In the genomic region with DNA sequence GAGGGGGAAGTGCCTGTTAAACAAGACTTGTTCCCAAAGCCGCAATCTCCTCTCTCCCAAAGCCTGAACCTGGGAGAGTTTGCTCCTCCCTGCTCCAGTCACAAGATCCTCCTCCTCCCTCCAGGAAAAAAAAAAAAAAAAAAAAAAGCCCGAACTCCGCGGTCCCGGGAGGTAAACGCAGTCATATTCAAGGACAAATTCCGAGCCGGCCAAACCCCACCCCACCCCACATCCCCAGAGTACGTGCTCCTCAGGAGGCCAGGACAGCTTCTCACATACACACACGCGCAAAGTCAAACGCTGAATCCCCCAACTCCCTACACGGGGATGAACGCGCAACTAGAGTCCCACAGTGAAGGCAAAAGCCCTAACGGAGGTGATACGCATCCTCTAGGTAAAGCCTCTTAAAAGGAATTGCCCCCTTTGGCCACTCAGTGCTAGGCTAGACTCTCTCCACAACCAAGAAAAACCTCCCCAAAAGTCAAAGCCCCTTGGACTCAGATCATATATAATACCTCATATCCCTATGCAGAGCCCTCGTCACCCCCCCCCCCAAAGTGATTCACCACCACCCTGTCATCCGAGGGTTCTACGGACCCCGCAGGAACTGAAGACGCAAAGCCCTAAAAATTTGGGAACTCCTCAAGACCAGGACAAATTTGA, we compare ENCODE assay signal across 8 mouse cellular contexts. TPM values are rescaled to one million over a fixed set of nuclear protein-coding genes. Genes with fewer than 3 reads are reported as not detected.
DNase-seq lines count a peak whose midpoint lies in the region; ATAC-seq lines count a peak whose summit lies in the region.

No protein-coding gene starts in this region.

- no peak for DNase-seq in heart, postnatal 14 days
- peak; percentile 96 for DNase-seq in ES-CJ7 (ENCODE audit: low read depth, low spot score)
- DNase-seq in forebrain, embryonic 11.5 days (ENCODE audit: low spot score) = no peak
- DNase-seq in adrenal gland, postnatal 25 days = no peak
- no peak for DNase-seq in left cerebral cortex, adult 11 months (ENCODE audit: low spot score)

- H3K27me3 ChIP-seq in heart, embryonic 11.5 days (ENCODE audit: control insufficient read depth, insufficient read depth, low read length) = peaks cover 81% of the 10 kb centered on the region
- peaks cover 52% of the 10 kb centered on the region for H3K27me3 ChIP-seq in forebrain, embryonic 11.5 days (ENCODE audit: control insufficient read depth, insufficient read depth, low read length)
- H3K27me3 ChIP-seq in liver, embryonic 15.5 days = peaks cover 93% of the 10 kb centered on the region

- no peaks in the 10 kb centered on the region for H3K9me3 ChIP-seq in heart, embryonic 11.5 days (replicated peaks; ENCODE audit: control insufficient read depth, low read length)
- no peaks in the 10 kb centered on the region for H3K9me3 ChIP-seq in forebrain, embryonic 11.5 days (ENCODE audit: control insufficient read depth, low read length)
- no peaks in the 10 kb centered on the region for H3K9me3 ChIP-seq in liver, embryonic 15.5 days (replicated peaks)

- no peak overlapping the region for H3K27ac ChIP-seq in heart, embryonic 11.5 days (ENCODE audit: low read depth, low read length)
- H3K27ac ChIP-seq in forebrain, embryonic 11.5 days (ENCODE audit: low read depth, low read length) = no peak overlapping the region
- no peak overlapping the region for H3K27ac ChIP-seq in liver, embryonic 15.5 days (replicated peaks)

- H3K4me1 ChIP-seq in heart, embryonic 11.5 days (ENCODE audit: control insufficient read depth, insufficient read depth, low read length) = 0 out of 2 replicates have a peak, but pooled peaks cover 2% of the 10 kb centered on the region
- H3K4me1 ChIP-seq in forebrain, embryonic 11.5 days (replicated peaks; ENCODE audit: control insufficient read depth, insufficient read depth, low read length) = peaks cover 9% of the 10 kb centered on the region
- H3K4me1 ChIP-seq in liver, embryonic 15.5 days (replicated peaks) = peaks cover 7% of the 10 kb centered on the region; the same call in 1 of the 2 replicates

- no peak overlapping the region for H3K9ac ChIP-seq in heart, embryonic 11.5 days (ENCODE audit: low read depth, low read length)
- H3K9ac ChIP-seq in forebrain, embryonic 11.5 days (ENCODE audit: low read length) = no peak overlapping the region
- no peak overlapping the region for H3K9ac ChIP-seq in liver, embryonic 15.5 days

- no peak for ATAC-seq in heart, embryonic 11.5 days (replicated peaks; ENCODE audit: insufficient number of reproducible peaks, low FRiP score, low TSS enrichment)
- no peak for ATAC-seq in forebrain, embryonic 11.5 days (replicated peaks; ENCODE audit: low FRiP score)
- ATAC-seq in liver, embryonic 15.5 days (ENCODE audit: insufficient read depth) = no peak
- ATAC-seq in erythroblast, adult 5-6 weeks (replicated peaks; ENCODE audit: low FRiP score, poor library complexity, severe bottlenecking) = no peak

- peak overlapping the region; percentile 71 for H3K4me2 ChIP-seq in heart, embryonic 11.5 days
- H3K4me2 ChIP-seq in forebrain, embryonic 11.5 days (ENCODE audit: low read depth, low read length, severe bottlenecking) = no peak overlapping the region
- 0 out of 2 replicates have a peak overlapping the region, but pooled peaks have one; percentile 62 for H3K4me2 ChIP-seq in liver, embryonic 15.5 days

- intact Hi-C loops in heart, postnatal 14 days (cut with DNase I) = no loop called here

- peak overlapping the region; percentile 51 for H3K4me3 ChIP-seq in heart, embryonic 11.5 days (ENCODE audit: low read depth, low read length)
- H3K4me3 ChIP-seq in forebrain, embryonic 11.5 days (ENCODE audit: low read depth, low read length) = peak overlapping the region; percentile 45
- H3K4me3 ChIP-seq in liver, embryonic 15.5 days (replicated peaks) = peak overlapping the region; percentile 39; the same call in 1 of the 2 replicates

- 3% methylated on average over 22 of the region's 22 CpGs for WGBS in heart, embryonic 11.5 days (ENCODE audit: insufficient replicate concordance)
- WGBS in forebrain, embryonic 11.5 days = under 1% methylated on average over 22 of the region's 22 CpGs
- 4% methylated on average over 22 of the region's 22 CpGs for WGBS in liver, embryonic 15.5 days (ENCODE audit: insufficient replicate concordance)

- no peaks in the 10 kb centered on the region for H3K36me3 ChIP-seq in heart, embryonic 11.5 days (ENCODE audit: control insufficient read depth, insufficient read depth, low read length)
- H3K36me3 ChIP-seq in forebrain, embryonic 11.5 days (ENCODE audit: control insufficient read depth, insufficient read depth, low read length) = no peaks in the 10 kb centered on the region
- no peaks in the 10 kb centered on the region for H3K36me3 ChIP-seq in liver, embryonic 15.5 days (replicated peaks)

RNA-seq across cellular contexts. Expression of a gene that starts 38.4 kb away (rescaled TPM):
- 1.6 and 2.1 TPM in 2 replicates for polyA plus RNA-seq in heart, embryonic 11.5 days (2014; fragmentation: Nextera tagmentation; extraction: Ambion mirVana)
- total RNA-seq in heart, postnatal 14 days (2021) = under 1 TPM in 1 of 2 experiments, not detected in 1; 0.76 TPM
- not detected in 2 replicates for polyA plus RNA-seq in forebrain, embryonic 11.5 days (2014; fragmentation: Nextera tagmentation; extraction: Ambion mirVana)
- 0.28 TPM in 1 of 2 replicates, not detected in the other for polyA plus RNA-seq in liver, embryonic 15.5 days (2015; fragmentation: Nextera tagmentation; extraction: Ambion mirVana)
- total RNA-seq in adrenal gland, postnatal 25 days (2021) = 0.91 TPM in 1 of 2 replicates, not detected in the other
- total RNA-seq in erythroblast, adult 5-6 weeks (2015; ENCODE audit: low replicate concordance) = not detected in 2 replicates
- total RNA-seq in erythroblast, adult 5-6 weeks (2017; ENCODE audit: low replicate concordance) = not detected in 2 replicates

RNA-seq across cellular contexts. Expression of a gene that starts 39.8 kb away (rescaled TPM):
- 33.3 and 34.1 TPM in 2 replicates for polyA plus RNA-seq in heart, embryonic 11.5 days (2014; fragmentation: Nextera tagmentation; extraction: Ambion mirVana)
- total RNA-seq in heart, postnatal 14 days (2021) = 1 to 10 TPM; 8.6 to 9.7 TPM
- 64.3 and 67.6 TPM in 2 replicates for polyA plus RNA-seq in forebrain, embryonic 11.5 days (2014; fragmentation: Nextera tagmentation; extraction: Ambion mirVana)
- 16.4 and 18.6 TPM in 2 replicates for polyA plus RNA-seq in liver, embryonic 15.5 days (2015; fragmentation: Nextera tagmentation; extraction: Ambion mirVana)
- total RNA-seq in adrenal gland, postnatal 25 days (2021) = 23.3 and 28.6 TPM in 2 replicates
- total RNA-seq in erythroblast, adult 5-6 weeks (2015; ENCODE audit: low replicate concordance) = 9.0 and 13.3 TPM in 2 replicates
- 3.4 and 10.0 TPM in 2 replicates for total RNA-seq in erythroblast, adult 5-6 weeks (2017; ENCODE audit: low replicate concordance)

RNA-seq across cellular contexts. Expression of a gene that starts 51.8 kb away (rescaled TPM):
- polyA plus RNA-seq in heart, embryonic 11.5 days (2014; fragmentation: Nextera tagmentation; extraction: Ambion mirVana) = 0.23 and 0.30 TPM in 2 replicates
- under 1 TPM; 0.14 to 0.20 TPM for total RNA-seq in heart, postnatal 14 days (2021)
- polyA plus RNA-seq in forebrain, embryonic 11.5 days (2014; fragmentation: Nextera tagmentation; extraction: Ambion mirVana) = 0.19 and 0.28 TPM in 2 replicates
- polyA plus RNA-seq in liver, embryonic 15.5 days (2015; fragmentation: Nextera tagmentation; extraction: Ambion mirVana) = 0.06 and 0.09 TPM in 2 replicates
- total RNA-seq in adrenal gland, postnatal 25 days (2021) = 0.62 and 2.1 TPM in 2 replicates
- total RNA-seq in erythroblast, adult 5-6 weeks (2015; ENCODE audit: low replicate concordance) = 0.42 TPM in 1 of 2 replicates, not detected in the other
- 0.17 and 0.28 TPM in 2 replicates for total RNA-seq in erythroblast, adult 5-6 weeks (2017; ENCODE audit: low replicate concordance)

RNA-seq across cellular contexts. Expression of a gene that starts 52.1 kb away (rescaled TPM):
- polyA plus RNA-seq in heart, embryonic 11.5 days (2014; fragmentation: Nextera tagmentation; extraction: Ambion mirVana) = 106 and 121 TPM in 2 replicates
- 10 to 100 TPM; 34.3 to 34.9 TPM for total RNA-seq in heart, postnatal 14 days (2021)
- polyA plus RNA-seq in forebrain, embryonic 11.5 days (2014; fragmentation: Nextera tagmentation; extraction: Ambion mirVana) = 34.4 and 38.0 TPM in 2 replicates
- 920 and 1,009 TPM in 2 replicates for polyA plus RNA-seq in liver, embryonic 15.5 days (2015; fragmentation: Nextera tagmentation; extraction: Ambion mirVana)
- 51.7 and 52.7 TPM in 2 replicates for total RNA-seq in adrenal gland, postnatal 25 days (2021)
- 379 and 403 TPM in 2 replicates for total RNA-seq in erythroblast, adult 5-6 weeks (2015; ENCODE audit: low replicate concordance)
- 431 and 604 TPM in 2 replicates for total RNA-seq in erythroblast, adult 5-6 weeks (2017; ENCODE audit: low replicate concordance)

RNA-seq across cellular contexts. Expression of a gene that starts 58.2 kb away (rescaled TPM):
- polyA plus RNA-seq in heart, embryonic 11.5 days (2014; fragmentation: Nextera tagmentation; extraction: Ambion mirVana) = 28.9 and 31.5 TPM in 2 replicates
- 100 to 1,000 TPM; 354 to 358 TPM for total RNA-seq in heart, postnatal 14 days (2021)
- polyA plus RNA-seq in forebrain, embryonic 11.5 days (2014; fragmentation: Nextera tagmentation; extraction: Ambion mirVana) = 11.9 and 13.0 TPM in 2 replicates
- polyA plus RNA-seq in liver, embryonic 15.5 days (2015; fragmentation: Nextera tagmentation; extraction: Ambion mirVana) = 4.6 and 7.8 TPM in 2 replicates
- total RNA-seq in adrenal gland, postnatal 25 days (2021) = 62.9 and 66.6 TPM in 2 replicates
- total RNA-seq in erythroblast, adult 5-6 weeks (2015; ENCODE audit: low replicate concordance) = not detected in 2 replicates
- 1.2 TPM in 1 of 2 replicates, not detected in the other for total RNA-seq in erythroblast, adult 5-6 weeks (2017; ENCODE audit: low replicate concordance)
